Mouse (Mus musculus): Measurements from ENCODE around the gene Arhgef11. TPM values are rescaled to one million over a fixed set of nuclear protein-coding genes. Genes with fewer than 3 reads are reported as not detected.

Gene Arhgef11
- polyA plus RNA-seq, 1 experiment from 2014 or later, result 17.5 TPM

DNA sequence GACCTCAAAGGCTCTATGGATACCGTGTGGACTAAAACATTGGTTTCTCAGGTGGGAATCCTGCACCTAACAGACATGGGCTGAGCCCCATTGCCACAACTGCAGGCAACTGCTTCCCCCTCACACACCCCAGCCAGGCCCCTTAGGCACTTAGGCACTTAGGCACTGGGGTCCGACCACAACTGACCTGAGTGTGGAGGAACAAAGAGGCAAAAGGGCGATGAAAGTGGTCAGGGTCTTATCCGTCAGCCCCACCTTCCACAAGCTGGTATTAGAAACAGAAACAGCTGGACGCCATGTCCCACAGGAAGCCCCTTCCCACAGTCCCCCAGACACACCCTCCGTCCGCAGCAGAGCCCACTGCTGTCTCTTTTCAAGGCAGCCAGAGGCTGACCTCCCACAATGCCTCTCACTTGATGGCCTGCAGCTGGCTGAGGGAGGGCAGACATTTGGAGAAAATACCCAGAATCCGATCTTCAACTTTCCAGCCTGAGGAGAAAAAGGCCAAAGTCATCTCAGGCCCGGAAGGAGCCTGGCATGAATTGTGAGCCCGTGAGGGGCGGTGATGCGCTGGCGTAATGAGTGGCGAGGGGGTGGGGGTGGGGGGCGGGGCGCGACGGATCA is 127.8 kb downstream of the Arhgef11 start:
- Histone ChIP-seq H3K27me3 (no peaks in the 10 kb centered on the region), H3K9ac (peak overlapping the region; percentile 40; the same call in 1 of the 2 replicates), H3K9me3 (no peaks in the 10 kb centered on the region), H3K4me3 (peak overlapping the region; percentile 19), H3K4me2 (peak overlapping the region; percentile 53), H3K36me3 (peaks cover 9% of the 10 kb centered on the region), H3K27ac (peak overlapping the region; percentile 22; the same call in 1 of the 2 replicates), H3K4me1 (peaks cover 17% of the 10 kb centered on the region)
- WGBS, result 18% methylated on average over 18 of the region's 18 CpGs
- no peak for ATAC-seq (ENCODE audit: insufficient number of reproducible peaks, insufficient read depth, low FRiP score, low TSS enrichment, low read depth)

DNA sequence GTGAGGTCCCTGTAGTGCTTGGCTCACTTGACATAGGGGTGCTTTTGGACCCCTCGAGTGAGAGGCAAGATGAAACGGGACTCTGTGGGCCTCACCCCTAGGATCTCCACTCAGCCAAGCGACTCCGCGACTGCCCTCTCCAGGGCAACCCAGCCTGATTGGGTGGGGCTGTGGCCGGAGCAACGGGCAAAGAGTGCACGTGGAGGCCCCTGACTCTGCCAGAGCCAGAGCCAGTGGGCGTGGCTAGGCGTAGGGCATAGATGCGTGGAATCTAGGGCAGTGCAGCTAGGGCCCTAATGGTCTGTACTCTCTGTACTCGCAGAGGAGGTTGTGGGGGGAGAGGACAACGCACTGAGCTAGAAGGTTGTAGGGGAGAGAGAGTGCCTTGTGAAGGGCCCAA is 131.1 kb downstream of the Arhgef11 start, which contains the start of gene Lrrc71:
Gene Lrrc71, minus strand, starts transcription at position 195 of the 400 bp plus-strand sequence.
- 44% methylated on average over 13 of the region's 13 CpGs for WGBS
- Histone ChIP-seq H3K9me3 (no peaks in the 10 kb centered on the region), H3K27ac (no peak within 1 kb of the TSS), H3K36me3 (peaks cover 11% of the 10 kb centered on the region; the same call in 1 of the 2 replicates), H3K4me1 (peaks cover 17% of the 10 kb centered on the region), H3K27me3 (no peaks in the 10 kb centered on the region; the same call in 1 of the 2 replicates), H3K4me3 (no peak within 1 kb of the TSS), H3K4me2 (no peak within 1 kb of the TSS), H3K9ac (no peak within 1 kb of the TSS)
- no peak for ATAC-seq (ENCODE audit: insufficient number of reproducible peaks, insufficient read depth, low FRiP score, low TSS enrichment, low read depth)

DNA sequence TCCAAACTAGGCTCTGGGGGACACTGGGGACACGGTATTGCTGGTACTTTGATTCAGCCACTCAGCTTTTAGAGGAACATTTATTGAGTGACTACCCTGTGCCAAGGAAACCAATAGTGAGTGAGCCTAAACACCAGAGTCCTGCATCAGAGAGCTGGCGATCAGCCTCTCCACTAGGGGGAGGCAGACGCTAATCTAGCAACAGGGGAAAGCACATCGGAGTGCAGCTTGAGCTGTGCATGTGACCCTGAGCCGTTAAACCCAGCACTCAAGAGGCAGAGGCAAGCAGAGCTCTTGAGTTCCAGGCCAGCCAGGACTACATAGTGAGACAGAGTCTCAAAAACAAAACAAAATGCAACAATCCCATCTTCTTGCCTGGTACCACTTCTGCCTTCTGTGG is 131.7 kb downstream of the Arhgef11 start:
- no peak overlapping the region for H3K4me3 ChIP-seq
- no peak for ATAC-seq (ENCODE audit: insufficient number of reproducible peaks, insufficient read depth, low FRiP score, low TSS enrichment, low read depth)
- H3K27ac ChIP-seq, result no peak overlapping the region
- peaks cover 1% of the 10 kb centered on the region for H3K27me3 ChIP-seq
- no peaks in the 10 kb centered on the region for H3K9me3 ChIP-seq
- no peak overlapping the region for H3K4me2 ChIP-seq
- H3K4me1 ChIP-seq, result peaks cover 17% of the 10 kb centered on the region
- peaks cover 15% of the 10 kb centered on the region for H3K36me3 ChIP-seq
- 14% methylated on average over 5 of the region's 5 CpGs for WGBS
- H3K9ac ChIP-seq, result no peak overlapping the region

DNA sequence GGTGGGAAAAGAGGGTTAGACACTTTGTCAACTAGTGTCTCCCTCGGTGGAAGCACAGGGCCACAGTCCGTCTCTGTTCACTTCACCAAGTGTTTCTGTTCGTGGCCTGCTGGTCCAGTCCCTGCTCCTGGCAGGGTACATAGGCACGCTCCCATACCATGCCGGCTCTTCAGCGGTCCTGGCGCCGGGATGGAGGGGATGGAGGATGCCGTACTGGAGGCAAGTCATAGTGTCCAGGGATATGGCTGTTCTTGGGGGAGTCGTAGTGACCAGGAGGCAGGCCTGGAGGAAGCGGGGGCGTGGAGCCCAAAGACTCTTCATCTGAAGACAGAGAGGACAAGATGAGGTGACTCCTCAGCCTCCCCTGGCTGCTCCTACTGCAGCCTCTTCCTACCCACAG is 132.6 kb downstream of the Arhgef11 start:
- H3K27ac ChIP-seq, result no peak overlapping the region
- no peak overlapping the region for H3K4me3 ChIP-seq
- H3K9me3 ChIP-seq, result no peaks in the 10 kb centered on the region
- 89% methylated on average over 12 of the region's 12 CpGs for WGBS
- H3K36me3 ChIP-seq, result peaks cover 17% of the 10 kb centered on the region
- no peak overlapping the region for H3K4me2 ChIP-seq
- ATAC-seq (ENCODE audit: insufficient number of reproducible peaks, insufficient read depth, low FRiP score, low TSS enrichment, low read depth), result no peak
- peaks cover 11% of the 10 kb centered on the region for H3K27me3 ChIP-seq
- peaks cover 14% of the 10 kb centered on the region for H3K4me1 ChIP-seq
- H3K9ac ChIP-seq, result no peak overlapping the region

DNA sequence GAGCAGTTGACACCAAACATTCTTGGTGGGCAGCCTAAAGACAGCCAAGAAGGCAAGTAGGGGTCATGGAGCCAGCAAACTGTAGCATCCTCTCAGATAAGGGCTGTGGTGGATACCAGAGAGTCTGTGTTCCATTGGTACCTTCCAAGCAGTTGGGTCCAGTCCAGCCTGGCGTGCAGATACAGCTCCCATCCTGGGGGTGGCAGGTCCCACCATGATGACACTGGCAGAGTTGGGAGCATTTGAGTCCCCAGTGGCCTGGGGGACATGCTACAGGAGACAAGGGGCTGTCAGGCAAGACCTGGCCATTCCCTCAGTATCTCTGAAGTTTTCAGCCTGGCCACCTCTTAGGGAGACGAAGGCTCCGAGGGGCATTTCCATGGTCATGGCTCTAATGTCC is 135.2 kb downstream of the Arhgef11 start:
- ATAC-seq (ENCODE audit: insufficient number of reproducible peaks, insufficient read depth, low FRiP score, low TSS enrichment, low read depth), result no peak
- no peak overlapping the region for H3K4me3 ChIP-seq
- no peaks in the 10 kb centered on the region for H3K9me3 ChIP-seq
- peaks cover 15% of the 10 kb centered on the region for H3K4me1 ChIP-seq
- H3K27me3 ChIP-seq, result peaks cover 25% of the 10 kb centered on the region
- H3K9ac ChIP-seq, result no peak overlapping the region
- 80% methylated on average over 3 of the region's 3 CpGs for WGBS
- H3K4me2 ChIP-seq, result no peak overlapping the region
- H3K27ac ChIP-seq, result no peak overlapping the region
- H3K36me3 ChIP-seq, result peaks cover 17% of the 10 kb centered on the region

DNA sequence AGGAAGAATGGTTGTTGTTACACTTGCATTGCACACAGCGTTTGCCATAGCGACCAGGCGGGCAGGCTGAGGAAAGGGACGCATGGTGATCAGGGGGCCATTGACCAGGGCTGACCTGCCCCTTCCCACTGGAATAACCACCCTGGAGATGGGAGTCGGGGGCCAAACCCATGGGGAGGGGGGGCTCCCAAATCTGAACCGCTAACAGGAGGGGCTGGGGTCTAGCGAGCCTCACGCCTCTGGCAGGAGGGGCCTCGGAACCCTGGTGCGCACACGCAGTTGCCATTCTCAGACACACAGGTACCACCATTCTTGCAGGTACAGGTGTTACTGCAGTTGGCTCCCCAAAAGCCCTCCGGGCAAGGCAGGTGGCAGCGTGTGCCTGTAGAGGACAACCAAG is 136.5 kb downstream of the Arhgef11 start:
- no peaks in the 10 kb centered on the region for H3K9me3 ChIP-seq
- H3K4me3 ChIP-seq, result no peak overlapping the region
- H3K4me1 ChIP-seq, result peaks cover 10% of the 10 kb centered on the region
- WGBS, result 82% methylated on average over 13 of the region's 13 CpGs
- ATAC-seq (ENCODE audit: insufficient number of reproducible peaks, insufficient read depth, low FRiP score, low TSS enrichment, low read depth), result no peak
- H3K27me3 ChIP-seq, result peaks cover 32% of the 10 kb centered on the region
- H3K27ac ChIP-seq, result no peak overlapping the region
- no peak overlapping the region for H3K9ac ChIP-seq
- H3K36me3 ChIP-seq, result peaks cover 17% of the 10 kb centered on the region
- no peak overlapping the region for H3K4me2 ChIP-seq

DNA sequence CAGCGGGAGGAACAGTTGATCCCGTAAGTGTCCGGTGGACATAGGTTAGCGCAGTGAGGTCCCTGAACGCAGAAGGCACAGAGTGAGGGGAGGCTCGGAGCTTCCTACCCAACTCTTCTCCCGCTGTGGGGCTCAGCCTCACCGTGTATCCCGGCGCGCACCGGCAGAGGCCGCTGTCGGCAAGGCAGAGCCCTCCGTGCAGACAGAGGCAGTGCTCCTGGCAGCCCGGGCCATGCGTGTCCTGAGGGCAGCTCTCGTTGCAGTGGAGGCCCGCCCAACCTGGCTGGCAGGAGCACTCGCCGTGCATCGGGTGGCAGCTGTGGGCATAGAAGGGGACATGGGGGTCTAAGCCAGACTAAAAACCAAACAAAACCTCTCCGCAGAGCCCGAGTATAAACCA is 138.6 kb downstream of the Arhgef11 start:
- H3K4me2 ChIP-seq, result peak overlapping the region; percentile 59
- H3K4me3 ChIP-seq, result peak overlapping the region; percentile 32

DNA sequence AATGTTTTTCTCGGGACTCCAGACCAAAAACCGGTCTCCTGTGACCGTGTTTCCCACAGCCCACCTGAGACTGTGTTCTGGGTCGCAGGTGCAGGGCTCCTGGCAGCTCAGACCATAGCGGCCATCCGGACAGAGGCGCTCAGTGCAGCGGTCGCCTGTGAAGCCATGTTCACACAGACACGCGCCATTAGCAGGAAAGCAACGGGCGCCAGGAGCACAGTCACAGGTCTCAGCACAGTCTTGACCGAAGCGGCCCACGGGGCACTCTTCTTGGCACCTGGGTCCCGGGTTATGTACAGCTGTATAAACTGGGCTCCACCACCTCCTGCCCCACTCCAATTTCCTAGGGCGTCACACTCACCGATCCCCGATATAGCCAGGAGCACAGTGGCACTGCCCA is 139.1 kb downstream of the Arhgef11 start:
- Histone ChIP-seq H3K4me1 (peaks cover 19% of the 10 kb centered on the region), H3K9me3 (no peaks in the 10 kb centered on the region), H3K4me3 (peak overlapping the region; percentile 32; the same call in 1 of the 2 replicates), H3K9ac (peak overlapping the region; percentile 55; the same call in 1 of the 2 replicates), H3K27ac (no peak overlapping the region), H3K27me3 (peaks cover 32% of the 10 kb centered on the region), H3K4me2 (peak overlapping the region; percentile 59), H3K36me3 (peaks cover 12% of the 10 kb centered on the region; the same call in 1 of the 2 replicates)
- ATAC-seq (ENCODE audit: insufficient number of reproducible peaks, insufficient read depth, low FRiP score, low TSS enrichment, low read depth), result no peak
- WGBS, result 50% methylated on average over 20 of the region's 20 CpGs

More for the DNA sequence above, 138.6 kb downstream of the Arhgef11 start:
- 3% methylated on average over 24 of the region's 24 CpGs for WGBS
- Histone ChIP-seq H3K36me3 (peaks cover 13% of the 10 kb centered on the region; the same call in 1 of the 2 replicates), H3K4me1 (peaks cover 15% of the 10 kb centered on the region), H3K27me3 (peaks cover 32% of the 10 kb centered on the region), H3K9me3 (no peaks in the 10 kb centered on the region), H3K27ac (no peak overlapping the region), H3K9ac (peak overlapping the region; percentile 55; the same call in 1 of the 2 replicates)
- ATAC-seq (ENCODE audit: insufficient number of reproducible peaks, insufficient read depth, low FRiP score, low TSS enrichment, low read depth), result peak; percentile 77

DNA sequence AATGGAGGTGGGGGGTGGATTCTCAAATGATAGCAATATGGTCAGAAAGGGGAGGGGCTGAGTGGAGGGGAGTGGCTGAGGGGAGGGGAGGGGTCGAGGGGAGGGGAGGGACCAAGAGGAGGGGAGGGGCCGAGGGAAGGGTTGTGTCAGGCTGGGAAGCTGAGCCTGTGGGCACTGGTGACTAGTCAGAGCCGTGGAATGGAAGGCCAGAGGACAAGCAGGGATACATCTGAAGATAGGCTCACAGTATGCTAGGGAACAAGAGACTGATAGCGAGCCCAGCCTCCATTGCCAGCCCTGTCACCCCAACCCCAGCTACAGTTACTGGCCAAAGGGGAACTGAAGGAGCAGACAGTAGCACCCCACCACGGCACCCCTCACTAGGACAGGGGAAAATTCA is 141.3 kb downstream of the Arhgef11 start:
- Histone ChIP-seq H3K36me3 (peaks cover 6% of the 10 kb centered on the region; the same call in 1 of the 2 replicates), H3K9ac (no peak overlapping the region), H3K4me3 (no peak overlapping the region), H3K27ac (no peak overlapping the region), H3K27me3 (peaks cover 32% of the 10 kb centered on the region), H3K4me2 (no peak overlapping the region), H3K9me3 (no peaks in the 10 kb centered on the region), H3K4me1 (peaks cover 40% of the 10 kb centered on the region)
- ATAC-seq (ENCODE audit: insufficient number of reproducible peaks, insufficient read depth, low FRiP score, low TSS enrichment, low read depth), result no peak
- 30% methylated on average over 4 of the region's 5 CpGs for WGBS

DNA sequence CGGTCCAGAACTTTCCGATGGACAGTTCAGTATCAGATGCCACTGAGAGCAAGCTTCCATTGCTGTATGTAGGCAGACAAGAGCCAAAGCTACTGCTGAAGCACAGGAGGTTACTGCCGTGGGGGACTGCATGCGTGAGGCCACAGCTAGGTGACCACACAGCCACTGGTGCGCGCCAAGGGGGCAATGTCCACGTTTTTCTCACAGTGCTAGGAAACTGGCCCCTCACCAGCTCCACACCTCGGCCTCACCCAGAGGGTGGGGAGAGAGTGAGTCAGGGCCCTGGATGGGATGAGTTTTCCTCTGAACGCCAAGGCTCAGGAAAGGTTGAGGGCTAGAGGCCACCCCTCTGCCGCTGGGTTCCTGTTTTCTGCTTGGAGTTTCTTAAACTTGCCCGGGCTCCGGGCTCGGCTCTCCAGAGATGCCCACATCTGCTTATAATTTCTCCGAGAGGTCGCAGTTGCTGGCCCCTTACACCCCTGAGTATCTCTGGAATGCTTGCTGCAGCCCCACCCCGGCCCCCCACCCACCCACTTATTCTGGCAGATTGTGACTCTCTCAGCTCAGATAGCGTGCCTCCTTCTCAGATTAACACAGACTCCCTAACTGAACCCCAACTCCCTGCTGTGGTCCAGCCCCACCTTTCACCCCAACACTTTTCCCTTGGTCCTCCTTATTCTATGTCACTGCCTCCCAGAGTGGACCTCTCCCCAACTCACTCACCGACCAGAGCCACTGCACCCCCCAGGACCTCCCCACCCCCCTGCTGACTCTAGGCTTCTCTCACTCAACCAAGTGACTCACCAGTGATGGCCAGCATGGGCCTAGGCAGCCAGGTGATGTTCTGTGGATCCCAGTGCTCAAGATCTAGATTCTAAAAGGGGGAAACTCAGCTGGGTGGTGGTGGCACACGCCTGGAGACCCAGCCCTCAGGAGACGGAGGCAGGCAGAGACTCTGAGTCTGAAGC is 144.3 kb downstream of the Arhgef11 start:
- Histone ChIP-seq H3K9me3 (no peaks in the 10 kb centered on the region), H3K27ac (peak overlapping the region; percentile 84), H3K36me3 (no peaks in the 10 kb centered on the region), H3K4me2 (peak overlapping the region; percentile 20), H3K4me1 (peaks cover 51% of the 10 kb centered on the region), H3K27me3 (peaks cover 14% of the 10 kb centered on the region), H3K9ac (0 out of 2 replicates have a peak overlapping the region, but pooled peaks have one; percentile 51), H3K4me3 (no peak overlapping the region)
- WGBS, result 42% methylated on average over 20 of the region's 20 CpGs
- ATAC-seq (ENCODE audit: insufficient number of reproducible peaks, insufficient read depth, low FRiP score, low TSS enrichment, low read depth), result no peak

DNA sequence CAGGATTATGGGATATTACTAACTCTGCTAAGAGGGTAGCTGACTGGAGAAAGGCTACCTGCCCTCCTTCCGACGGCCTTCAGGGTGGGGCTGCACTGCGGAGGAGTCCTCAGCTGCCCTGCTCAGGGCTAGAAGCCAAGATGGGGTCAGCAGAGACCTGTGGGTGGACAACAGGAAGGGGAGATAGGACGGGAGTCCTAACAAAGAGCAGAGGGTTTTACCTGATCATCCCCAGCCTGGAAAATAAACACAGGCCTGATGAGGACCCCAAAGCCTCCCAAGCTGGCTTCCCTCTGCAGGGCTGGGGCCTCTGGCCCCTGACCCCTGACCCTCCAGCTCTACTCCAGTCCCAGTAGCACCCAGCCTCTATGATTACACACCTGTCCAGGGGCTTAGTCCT is 145.8 kb downstream of the Arhgef11 start:
- no peaks in the 10 kb centered on the region for H3K9me3 ChIP-seq
- H3K27ac ChIP-seq, result peak overlapping the region; percentile 91
- H3K4me2 ChIP-seq, result peak overlapping the region; percentile 54
- H3K4me1 ChIP-seq, result peaks cover 59% of the 10 kb centered on the region
- H3K36me3 ChIP-seq, result no peaks in the 10 kb centered on the region
- WGBS, result 60% methylated on average over 4 of the region's 4 CpGs
- peaks cover 9% of the 10 kb centered on the region; the same call in 1 of the 2 replicates for H3K27me3 ChIP-seq
- H3K9ac ChIP-seq, result 0 out of 2 replicates have a peak overlapping the region, but pooled peaks have one; percentile 46
- H3K4me3 ChIP-seq, result no peak overlapping the region
- no peak for ATAC-seq (ENCODE audit: insufficient number of reproducible peaks, insufficient read depth, low FRiP score, low TSS enrichment, low read depth)

All from embryonic facial prominence, embryonic 13.5 days (tissue).